Mouse (Mus musculus): ENCODE results near the gene Ppp1r9a. TPM values are rescaled to one million over a fixed set of nuclear protein-coding genes. Genes with fewer than 3 reads are reported as not detected.

Gene Ppp1r9a
- polyA plus RNA-seq, 1 experiment from 2014 or later: 23.0 TPM

DNA sequence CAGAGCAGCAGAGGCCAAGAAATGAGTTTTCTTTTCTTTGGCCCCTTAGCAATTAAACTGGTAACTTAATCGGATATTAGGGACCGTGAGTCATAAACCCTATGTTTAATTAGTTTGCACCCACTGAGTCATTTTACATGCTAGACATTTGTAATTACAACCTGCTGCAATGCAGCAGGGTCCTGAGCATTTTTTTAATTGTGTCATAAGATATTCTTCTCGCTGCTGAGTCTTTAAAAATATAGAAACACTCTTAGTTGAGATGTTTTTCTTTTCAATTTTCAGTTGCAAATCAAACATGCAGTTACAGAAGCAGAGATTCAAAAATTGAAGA is 208.0 kb downstream of the Ppp1r9a start:
- H3K27ac ChIP-seq: no peak overlapping the region
- peaks cover 18% of the 10 kb centered on the region; the same call in 1 of the 2 replicates for H3K4me1 ChIP-seq
- H3K9me3 ChIP-seq: no peaks in the 10 kb centered on the region
- peaks cover 11% of the 10 kb centered on the region for H3K36me3 ChIP-seq
- no peaks in the 10 kb centered on the region for H3K27me3 ChIP-seq
- no peak for ATAC-seq (ENCODE audit: insufficient number of reproducible peaks, insufficient read depth, low FRiP score, low TSS enrichment)
- H3K9ac ChIP-seq: no peak overlapping the region
- no peak overlapping the region for H3K4me2 ChIP-seq (replicated peaks)
- WGBS: 16% methylated on average over 3 of the region's 3 CpGs
- H3K4me3 ChIP-seq: no peak overlapping the region

DNA sequence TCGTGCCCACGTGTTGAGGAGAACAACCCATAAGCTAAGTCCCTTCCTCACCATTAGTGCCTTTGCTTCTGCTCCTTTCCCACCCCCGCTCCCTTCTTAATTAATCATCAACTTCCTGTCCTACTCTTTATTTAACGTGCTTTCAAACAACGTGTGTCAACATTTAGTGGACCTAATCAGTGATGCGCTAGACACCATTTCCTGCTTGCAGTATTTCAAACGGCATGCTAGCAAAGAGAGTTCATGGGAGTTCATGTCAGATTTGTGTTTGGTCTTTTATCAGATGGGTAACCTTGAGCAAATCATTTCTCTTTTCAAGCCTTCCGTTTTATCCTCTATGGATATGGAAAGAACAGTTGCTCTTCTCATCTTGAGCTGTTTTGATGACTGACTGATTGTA is 210.4 kb downstream of the Ppp1r9a start:
- Histone ChIP-seq H3K27ac (no peak overlapping the region), H3K4me2 (replicated peaks) (no peak overlapping the region), H3K4me3 (no peak overlapping the region), H3K36me3 (peaks cover 20% of the 10 kb centered on the region), H3K4me1 (peaks cover 16% of the 10 kb centered on the region; the same call in 1 of the 2 replicates), H3K9ac (no peak overlapping the region), H3K27me3 (no peaks in the 10 kb centered on the region), H3K9me3 (no peaks in the 10 kb centered on the region)
- WGBS: 41% methylated on average over 8 of the region's 8 CpGs
- ATAC-seq (ENCODE audit: insufficient number of reproducible peaks, insufficient read depth, low FRiP score, low TSS enrichment): no peak

DNA sequence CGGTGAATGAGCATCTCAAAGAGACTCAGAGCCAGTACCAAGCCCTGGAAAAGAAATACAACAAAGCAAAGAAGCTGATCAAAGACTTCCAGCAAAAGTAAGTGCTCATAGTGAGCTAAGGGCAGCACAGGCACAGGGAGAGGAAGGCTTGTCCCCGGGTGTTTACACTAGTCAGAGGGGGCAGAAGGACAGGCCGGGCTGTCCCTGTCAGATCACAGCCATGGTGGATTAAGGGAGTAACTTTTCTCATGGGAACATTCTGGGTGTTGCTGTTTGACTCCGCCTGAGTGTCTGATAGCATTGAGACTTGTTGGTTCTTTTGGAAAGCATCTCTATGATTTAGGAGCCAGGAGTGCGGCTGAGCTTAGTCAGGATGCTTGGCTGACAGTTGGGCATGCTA is 211.0 kb downstream of the Ppp1r9a start:
- Histone ChIP-seq H3K27ac (no peak overlapping the region), H3K4me2 (replicated peaks) (no peak overlapping the region), H3K9me3 (no peaks in the 10 kb centered on the region), H3K36me3 (peaks cover 20% of the 10 kb centered on the region), H3K9ac (no peak overlapping the region), H3K4me3 (no peak overlapping the region), H3K27me3 (no peaks in the 10 kb centered on the region), H3K4me1 (peaks cover 13% of the 10 kb centered on the region; the same call in 1 of the 2 replicates)
- no peak for ATAC-seq (ENCODE audit: insufficient number of reproducible peaks, insufficient read depth, low FRiP score, low TSS enrichment)
- WGBS: 61% methylated on average over 5 of the region's 5 CpGs

GRCm38 (mm10) chr6:5114857-5115256 is 212.1 kb downstream of the Ppp1r9a start:
- H3K4me1 ChIP-seq: peaks cover 8% of the 10 kb centered on the region; the same call in 1 of the 2 replicates
- H3K27ac ChIP-seq: no peak overlapping the region
- H3K36me3 ChIP-seq: peaks cover 20% of the 10 kb centered on the region
- no peak for ATAC-seq (ENCODE audit: insufficient number of reproducible peaks, insufficient read depth, low FRiP score, low TSS enrichment)
- WGBS: 80% methylated on average over 7 of the region's 7 CpGs
- H3K9ac ChIP-seq: no peak overlapping the region
- no peaks in the 10 kb centered on the region for H3K9me3 ChIP-seq
- no peak overlapping the region for H3K4me3 ChIP-seq
- H3K4me2 ChIP-seq (replicated peaks): no peak overlapping the region
- no peaks in the 10 kb centered on the region for H3K27me3 ChIP-seq

- WGBS: 80% methylated on average over 15 of the region's 15 CpGs
- H3K9ac ChIP-seq: no peak overlapping the region
- H3K4me3 ChIP-seq: no peak overlapping the region
- H3K27ac ChIP-seq: no peak overlapping the region
- no peaks in the 10 kb centered on the region for H3K4me1 ChIP-seq
- no peaks in the 10 kb centered on the region for H3K9me3 ChIP-seq
- H3K27me3 ChIP-seq: no peaks in the 10 kb centered on the region
- H3K4me2 ChIP-seq (replicated peaks): no peak overlapping the region
- no peak for ATAC-seq (ENCODE audit: insufficient number of reproducible peaks, insufficient read depth, low FRiP score, low TSS enrichment)
- H3K36me3 ChIP-seq: peaks cover 17% of the 10 kb centered on the region
Observed at GRCm38 (mm10) chr6:5119181-5119910, 216.6 kb downstream of the Ppp1r9a start.

GRCm38 (mm10) chr6:5120229-5120628 is 217.5 kb downstream of the Ppp1r9a start:
- Histone ChIP-seq H3K4me2 (replicated peaks) (no peak overlapping the region), H3K27ac (no peak overlapping the region), H3K9me3 (no peaks in the 10 kb centered on the region), H3K27me3 (no peaks in the 10 kb centered on the region), H3K9ac (no peak overlapping the region), H3K4me3 (no peak overlapping the region), H3K4me1 (no peaks in the 10 kb centered on the region), H3K36me3 (peaks cover 13% of the 10 kb centered on the region)
- 71% methylated on average over 3 of the region's 3 CpGs for WGBS
- no peak for ATAC-seq (ENCODE audit: insufficient number of reproducible peaks, insufficient read depth, low FRiP score, low TSS enrichment)

DNA sequence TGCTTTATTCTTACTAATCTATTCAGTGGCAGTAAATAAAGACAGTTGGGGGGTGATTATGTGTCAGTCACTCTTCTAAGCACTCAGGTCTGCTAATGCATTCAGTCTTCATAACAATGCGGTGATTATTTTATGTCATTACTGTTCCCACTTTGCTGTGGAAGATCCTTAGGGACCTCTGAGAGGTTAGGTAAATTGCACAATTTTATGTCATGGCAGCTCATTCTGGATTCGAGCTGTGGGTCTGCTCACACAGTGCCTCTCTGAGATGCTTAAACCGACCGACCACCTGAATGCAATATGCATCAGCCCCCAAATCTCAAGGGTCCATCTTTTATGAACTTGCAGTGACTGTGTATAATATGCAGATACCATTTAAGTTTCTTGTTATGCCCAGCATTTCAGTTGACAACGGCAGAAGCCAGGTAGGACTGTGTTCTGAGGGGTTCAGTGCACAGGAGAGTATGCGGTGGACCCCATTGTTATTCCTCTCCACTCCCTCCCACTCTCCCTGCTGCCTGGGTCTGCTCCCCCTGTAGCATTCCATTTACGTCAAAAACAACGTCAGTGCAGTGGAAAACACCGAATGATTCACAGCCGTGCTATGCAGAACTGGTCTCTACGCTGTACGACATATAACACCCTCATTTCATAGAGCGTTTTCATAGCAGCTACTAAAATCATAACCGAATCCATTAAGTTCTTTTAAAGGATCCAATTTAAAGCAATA is 226.8 kb downstream of the Ppp1r9a start:
- Histone ChIP-seq H3K9me3 (no peaks in the 10 kb centered on the region), H3K4me2 (replicated peaks) (no peak overlapping the region), H3K27ac (no peak overlapping the region), H3K4me1 (no peaks in the 10 kb centered on the region), H3K9ac (no peak overlapping the region), H3K27me3 (no peaks in the 10 kb centered on the region), H3K4me3 (no peak overlapping the region), H3K36me3 (no peaks in the 10 kb centered on the region)
- no peak for ATAC-seq (ENCODE audit: insufficient number of reproducible peaks, insufficient read depth, low FRiP score, low TSS enrichment)
- WGBS: 81% methylated on average over 14 of the region's 14 CpGs

DNA sequence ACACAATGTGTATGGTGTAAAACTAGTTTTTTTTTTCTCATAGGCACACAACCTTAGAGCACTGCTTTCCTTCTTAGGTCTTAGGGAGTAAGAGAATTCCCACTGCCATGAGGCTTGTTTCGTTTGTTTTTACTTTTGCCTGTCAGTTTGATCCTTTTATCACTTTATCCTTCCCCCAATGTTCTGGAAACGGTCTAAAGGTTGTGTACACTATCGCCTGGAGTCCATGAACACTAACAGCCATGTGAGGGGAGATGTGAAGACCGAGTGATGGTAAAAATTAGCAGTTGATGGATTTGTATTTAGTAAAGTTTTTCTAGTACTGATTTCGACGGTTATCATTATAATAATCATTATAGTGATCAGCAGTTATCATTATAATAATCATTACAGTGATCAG is 232.3 kb downstream of the Ppp1r9a start:
- 0 out of 2 replicates have a peak, but pooled peaks cover 2% of the 10 kb centered on the region for H3K36me3 ChIP-seq
- no peak overlapping the region for H3K27ac ChIP-seq
- H3K4me1 ChIP-seq: no peaks in the 10 kb centered on the region
- H3K4me2 ChIP-seq (replicated peaks): no peak overlapping the region
- no peak overlapping the region for H3K9ac ChIP-seq
- no peaks in the 10 kb centered on the region for H3K27me3 ChIP-seq
- H3K9me3 ChIP-seq: no peaks in the 10 kb centered on the region
- H3K4me3 ChIP-seq: no peak overlapping the region
- no peak for ATAC-seq (ENCODE audit: insufficient number of reproducible peaks, insufficient read depth, low FRiP score, low TSS enrichment)
- WGBS: 73% methylated on average over 6 of the region's 6 CpGs

GRCm38 (mm10) chr6:5136046-5136445 is 233.3 kb downstream of the Ppp1r9a start:
- Histone ChIP-seq H3K27me3 (no peaks in the 10 kb centered on the region), H3K9me3 (no peaks in the 10 kb centered on the region), H3K36me3 (0 out of 2 replicates have a peak, but pooled peaks cover 2% of the 10 kb centered on the region), H3K4me3 (no peak overlapping the region), H3K4me2 (replicated peaks) (no peak overlapping the region), H3K9ac (no peak overlapping the region), H3K27ac (no peak overlapping the region), H3K4me1 (no peaks in the 10 kb centered on the region)
- WGBS: 79% methylated on average over 6 of the region's 6 CpGs
- ATAC-seq (ENCODE audit: insufficient number of reproducible peaks, insufficient read depth, low FRiP score, low TSS enrichment): no peak

- no peaks in the 10 kb centered on the region for H3K4me1 ChIP-seq
- 80% methylated on average over 12 of the region's 12 CpGs for WGBS
- ATAC-seq (ENCODE audit: insufficient number of reproducible peaks, insufficient read depth, low FRiP score, low TSS enrichment): no peak
- H3K9ac ChIP-seq: no peak overlapping the region
- H3K27me3 ChIP-seq: no peaks in the 10 kb centered on the region
- no peak overlapping the region for H3K4me3 ChIP-seq
- H3K36me3 ChIP-seq: 0 out of 2 replicates have a peak, but pooled peaks cover 2% of the 10 kb centered on the region
- no peak overlapping the region for H3K4me2 ChIP-seq (replicated peaks)
- H3K9me3 ChIP-seq: no peaks in the 10 kb centered on the region
- H3K27ac ChIP-seq: no peak overlapping the region
Observed at GRCm38 (mm10) chr6:5138875-5139631, 236.3 kb downstream of the Ppp1r9a start.

DNA sequence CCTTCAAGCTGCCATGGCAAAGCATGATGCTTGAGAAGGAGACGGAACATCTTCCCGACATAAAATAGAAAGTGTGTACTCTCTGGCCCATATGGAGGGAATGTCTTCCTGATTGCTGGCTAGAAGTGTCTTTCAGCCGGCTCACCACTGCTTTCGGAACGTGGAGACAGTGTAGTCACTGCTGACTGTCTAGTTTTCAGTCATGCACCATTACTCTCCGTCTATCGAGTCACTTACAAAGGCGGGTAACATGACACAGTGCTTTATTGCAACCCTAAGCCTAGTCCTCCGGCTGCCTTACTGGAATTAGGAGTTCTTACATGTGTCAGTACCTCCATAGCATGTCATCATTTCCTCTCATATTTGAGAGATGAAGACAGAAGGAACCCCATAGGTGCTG is 236.9 kb downstream of the Ppp1r9a start:
- Histone ChIP-seq H3K27me3 (no peaks in the 10 kb centered on the region), H3K9me3 (no peaks in the 10 kb centered on the region), H3K4me3 (no peak overlapping the region), H3K4me2 (replicated peaks) (no peak overlapping the region), H3K4me1 (no peaks in the 10 kb centered on the region), H3K36me3 (0 out of 2 replicates have a peak, but pooled peaks cover 2% of the 10 kb centered on the region), H3K9ac (no peak overlapping the region), H3K27ac (no peak overlapping the region)
- WGBS: 84% methylated on average over 9 of the region's 9 CpGs
- ATAC-seq (ENCODE audit: insufficient number of reproducible peaks, insufficient read depth, low FRiP score, low TSS enrichment): no peak
